Mouse (Mus musculus) adrenal gland, postnatal 36 days (tissue): Measurements from ENCODE around the gene Rnps1. TPM values are rescaled to one million over a fixed set of nuclear protein-coding genes. Genes with fewer than 3 reads are reported as not detected.
A peak's percentile ranks its signal among the peaks of the same experiment; 100 is the strongest.
"Not testable (repeated sequence)": the region's sequence is repeated elsewhere in the genome, so short reads cannot be mapped to it uniquely, and the experiment has no call there.

Experiments
- DNase-seq, 2 experiments: peaks; one replicate each; pipeline ENCODE4 v3.0.0; 2021; ENCODE audit warnings: mixed read lengths in 1 of 2
- long read RNA-seq, 2 experiments: library from polyadenylated mRNA; stranded (forward); transcript quantifications; one replicate each; pipeline ENCODE4 v2.0.0; 2021; ENCODE audit warnings: borderline sequencing depth in 2 of 2
- total RNA-seq, 2 experiments: library from RNA; stranded (reverse); gene quantifications; 2 replicates each; pipeline ENCODE4 v1.2.3; 2021

Rnps1 gene
- total RNA-seq = 10 to 100 TPM; 65.7 to 78.7 TPM
- long read RNA-seq, experiment 1, transcript Rnps1-201 (8 exons, 1,816 nt) = minor isoform, 5 of 77 reads
- long read RNA-seq, experiment 1, transcript Rnps1-203 (9 exons, 1,920 nt) = minor isoform, 11 of 77 reads
- long read RNA-seq, experiment 1, transcript Rnps1-202 (7 exons, 1,646 nt) = major isoform, 34 of 77 reads
- long read RNA-seq, experiment 1, transcript Rnps1-211 (8 exons, 1,769 nt) = minor isoform, 5 of 77 reads
- long read RNA-seq, experiment 1, partial matches to known transcripts = 12 of 77 reads
- long read RNA-seq, experiment 1, other reads (novel, unspliced or antisense) = 5 of 77 reads
- long read RNA-seq, experiment 2, transcript Rnps1-202 (7 exons, 1,646 nt) = major isoform, 10 of 22 reads
- long read RNA-seq, experiment 2, partial matches to known transcripts = 5 of 22 reads
- long read RNA-seq, experiment 2, other reads (novel, unspliced or antisense) = 0 of 22 reads

GRCm38 (mm10) chr17:24414230-24414976, at the start of gene Rnps1:
Gene Rnps1, plus strand, starts transcription at chr17:24414565.
- DNase-seq = peak; percentile 93 to 94

- DNase-seq = no peak
These were observed 48.5 kb upstream of the Rnps1 start for GRCm38 (mm10) chr17:24365863-24366262.

GRCm38 (mm10) chr17:24375094-24375712, 39.2 kb upstream of the Rnps1 start:
- DNase-seq = no peak

GRCm38 (mm10) chr17:24375886-24376285, 38.5 kb upstream of the Rnps1 start:
- no peak for DNase-seq

- DNase-seq = peak; percentile 34 to 64
These were observed 35.9 kb upstream of the Rnps1 start for GRCm38 (mm10) chr17:24378496-24378895.

GRCm38 (mm10) chr17:24383789-24384188, 30.6 kb upstream of the Rnps1 start:
- no peak for DNase-seq

GRCm38 (mm10) chr17:24388711-24389110, 25.7 kb upstream of the Rnps1 start:
- DNase-seq = no peak

- peak; percentile 73 to 78 for DNase-seq
These were observed 24.5 kb upstream of the Rnps1 start for GRCm38 (mm10) chr17:24389865-24390264.

- peak in 1 of 2 experiments; percentile 53 for DNase-seq
These were observed 23.2 kb upstream of the Rnps1 start for GRCm38 (mm10) chr17:24391149-24391548.

- no peak for DNase-seq
These were observed 20.8 kb upstream of the Rnps1 start for GRCm38 (mm10) chr17:24393527-24393926.

- peak; percentile 56 to 57 for DNase-seq
These were observed 19.9 kb upstream of the Rnps1 start for GRCm38 (mm10) chr17:24394456-24394855.

GRCm38 (mm10) chr17:24402371-24402770, 12.0 kb upstream of the Rnps1 start:
- DNase-seq = peak; percentile 84 to 87

- no peak for DNase-seq
These were observed 7.1 kb upstream of the Rnps1 start for GRCm38 (mm10) chr17:24407116-24407803.

- DNase-seq = peak in 1 of 2 experiments; percentile 47
These were observed 681 bp upstream of the Rnps1 start for GRCm38 (mm10) chr17:24413557-24414211.

GRCm38 (mm10) chr17:24415011-24415410, 646 bp downstream of the Rnps1 start:
- no peak for DNase-seq

GRCm38 (mm10) chr17:24416051-24416652, 1.8 kb downstream of the Rnps1 start:
- DNase-seq = no peak

GRCm38 (mm10) chr17:24423114-24423513, 8.7 kb downstream of the Rnps1 start:
- no peak for DNase-seq

GRCm38 (mm10) chr17:24424489-24424888, 10.1 kb downstream of the Rnps1 start:
- DNase-seq = no peak

- not testable (repeated sequence) for DNase-seq
These were observed 11.0 kb downstream of the Rnps1 start for GRCm38 (mm10) chr17:24425326-24425725.

- DNase-seq = no peak
These were observed 11.5 kb downstream of the Rnps1 start for GRCm38 (mm10) chr17:24425905-24426304.
